Mouse (Mus musculus): ENCODE data around the gene Fam117a.

The Fam117a gene

GRCm38 (mm10) chr11:95365596-95365995 is 28.8 kb downstream of the Fam117a start:
- DNase-seq (ENCODE audit: low spot score), result peak; percentile 84

GRCm38 (mm10) chr11:95366280-95366897 is 29.6 kb downstream of the Fam117a start:
- no peak for DNase-seq (ENCODE audit: low spot score)

- DNase-seq (ENCODE audit: low spot score), result no peak
These were observed 30.4 kb downstream of the Fam117a start for GRCm38 (mm10) chr11:95367011-95367735.

- no peak for DNase-seq (ENCODE audit: low spot score)
These were observed 31.5 kb downstream of the Fam117a start for GRCm38 (mm10) chr11:95368231-95368823.

- DNase-seq (ENCODE audit: low spot score), result no peak
These were observed 32.1 kb downstream of the Fam117a start for GRCm38 (mm10) chr11:95368871-95369270.

- peak; percentile 60 for DNase-seq (ENCODE audit: low spot score)
These were observed 33.4 kb downstream of the Fam117a start for GRCm38 (mm10) chr11:95369964-95370890.

GRCm38 (mm10) chr11:95371182-95371581 is 34.4 kb downstream of the Fam117a start:
- no peak for DNase-seq (ENCODE audit: low spot score)

GRCm38 (mm10) chr11:95378926-95379325 is 42.1 kb downstream of the Fam117a start:
- no peak for DNase-seq (ENCODE audit: low spot score)

- no peak for DNase-seq (ENCODE audit: low spot score)
These were observed 42.7 kb downstream of the Fam117a start for GRCm38 (mm10) chr11:95379552-95379951.

- no peak for DNase-seq (ENCODE audit: low spot score)
These were observed 43.9 kb downstream of the Fam117a start for GRCm38 (mm10) chr11:95380711-95381110.

- DNase-seq (ENCODE audit: low spot score), result no peak
These were observed 44.3 kb downstream of the Fam117a start for GRCm38 (mm10) chr11:95381146-95381545.

- DNase-seq (ENCODE audit: low spot score), result no peak
These were observed 46.6 kb downstream of the Fam117a start for GRCm38 (mm10) chr11:95383331-95383986.

- DNase-seq (ENCODE audit: low spot score), result no peak
These were observed 47.1 kb downstream of the Fam117a start for GRCm38 (mm10) chr11:95384004-95384318.

GRCm38 (mm10) chr11:95384319-95384972 is 47.6 kb downstream of the Fam117a start, which contains the start of gene Slc35b1:
Slc35b1 (plus strand) TSS chr11:95384692.
- peak; percentile 93 for DNase-seq (ENCODE audit: low spot score)

GRCm38 (mm10) chr11:95384973-95385320 is 48.1 kb downstream of the Fam117a start:
- DNase-seq (ENCODE audit: low spot score), result no peak

GRCm38 (mm10) chr11:95387354-95387753 is 50.5 kb downstream of the Fam117a start:
- DNase-seq (ENCODE audit: low spot score), result no peak

- no peak for DNase-seq (ENCODE audit: low spot score)
These were observed 52.2 kb downstream of the Fam117a start for GRCm38 (mm10) chr11:95389006-95389405.

GRCm38 (mm10) chr11:95390420-95390819 is 53.6 kb downstream of the Fam117a start:
- DNase-seq (ENCODE audit: low spot score), result no peak

- no peak for DNase-seq (ENCODE audit: low spot score)
These were observed 54.4 kb downstream of the Fam117a start for GRCm38 (mm10) chr11:95391201-95391600.

- DNase-seq (ENCODE audit: low spot score), result no peak
These were observed 54.9 kb downstream of the Fam117a start for GRCm38 (mm10) chr11:95391743-95392142.

GRCm38 (mm10) chr11:95392223-95392667 is 55.4 kb downstream of the Fam117a start:
- DNase-seq (ENCODE audit: low spot score), result no peak

Data from urinary bladder, postnatal 14 days (tissue).